Mouse (Mus musculus): ENCODE measurements around the gene Oas3. TPM values are rescaled to one million over a fixed set of nuclear protein-coding genes. Genes with fewer than 3 reads are reported as not detected.

Gene Oas3
- polyA plus RNA-seq, 2 experiments = 0.23 to 0.31 TPM

- no peak overlapping the region for H3K4me3 ChIP-seq (ENCODE audit: insufficient read depth in 1 of 2, low read depth in 2 of 2, low read length in 2 of 2)
- TF ChIP-seq EP300 (IDR thresholded peaks at IDR 0.05; ENCODE audit: low read depth) = no peak
- no peak for TF ChIP-seq CTCF (IDR thresholded peaks at IDR 0.05; ENCODE audit: low read depth)
Measured at GRCm38 (mm10) chr5:120710161-120710825, 67.2 kb downstream of the Oas3 start.

GRCm38 (mm10) chr5:120706976-120707375, 70.5 kb downstream of the Oas3 start:
- no peak overlapping the region for H3K4me3 ChIP-seq (ENCODE audit: insufficient read depth in 1 of 2, low read depth in 2 of 2, low read length in 2 of 2)
- no peaks in the 10 kb centered on the region for H3K36me3 ChIP-seq (replicated peaks; ENCODE audit: control insufficient read depth, insufficient read depth, low read depth)
- H3K4me1 ChIP-seq (replicated peaks; ENCODE audit: control insufficient read depth in 2 of 2, insufficient read depth in 2 of 2, low read length in 1 of 2) = no peaks in the 10 kb centered on the region
- WGBS (ENCODE audit: insufficient replicate concordance) = 42% methylated on average over 12 of the region's 13 CpGs
- no peak overlapping the region for H3K4me2 ChIP-seq (ENCODE audit: low read depth)
- H3K27me3 ChIP-seq (ENCODE audit: control insufficient read depth, insufficient read depth, low read length) = peaks cover 26% of the 10 kb centered on the region
- no peak for TF ChIP-seq CTCF (IDR thresholded peaks at IDR 0.05; ENCODE audit: low read depth)
- no peak for TF ChIP-seq EP300 (IDR thresholded peaks at IDR 0.05; ENCODE audit: low read depth)
- no peak for DNase-seq (ENCODE audit: low read depth in 3 of 3, low spot score in 3 of 3)
- no peak for ATAC-seq (ENCODE audit: insufficient read depth)
- no peaks in the 10 kb centered on the region for H3K9me3 ChIP-seq (ENCODE audit: control insufficient read depth, low read length)
- no peak overlapping the region for H3K9ac ChIP-seq (replicated peaks)
- H3K27ac ChIP-seq = no peak overlapping the region

More at GRCm38 (mm10) chr5:120710161-120710825, 67.2 kb downstream of the Oas3 start:
- Histone ChIP-seq H3K36me3 (replicated peaks; ENCODE audit: control insufficient read depth, insufficient read depth, low read depth) (no peaks in the 10 kb centered on the region), H3K9me3 (ENCODE audit: control insufficient read depth, low read length) (no peaks in the 10 kb centered on the region), H3K27ac (no peak overlapping the region), H3K4me2 (ENCODE audit: low read depth) (no peak overlapping the region), H3K9ac (replicated peaks) (no peak overlapping the region), H3K27me3 (ENCODE audit: control insufficient read depth, insufficient read depth, low read length) (peaks cover 34% of the 10 kb centered on the region), H3K4me1 (replicated peaks; ENCODE audit: control insufficient read depth in 2 of 2, insufficient read depth in 2 of 2, low read length in 1 of 2) (no peaks in the 10 kb centered on the region)
- ATAC-seq (ENCODE audit: insufficient read depth) (no peak), DNase-seq (ENCODE audit: low read depth in 3 of 3, low spot score in 3 of 3) (no peak)
- 5% methylated on average over 40 of the region's 40 CpGs for WGBS (ENCODE audit: insufficient replicate concordance)

GRCm38 (mm10) chr5:120706541-120706940, 70.9 kb downstream of the Oas3 start:
- H3K9me3 ChIP-seq (ENCODE audit: control insufficient read depth, low read length) = no peaks in the 10 kb centered on the region
- no peak overlapping the region for H3K9ac ChIP-seq (replicated peaks)
- peaks cover 22% of the 10 kb centered on the region for H3K27me3 ChIP-seq (ENCODE audit: control insufficient read depth, insufficient read depth, low read length)
- H3K36me3 ChIP-seq (replicated peaks; ENCODE audit: control insufficient read depth, insufficient read depth, low read depth) = no peaks in the 10 kb centered on the region
- no peak overlapping the region for H3K4me2 ChIP-seq (ENCODE audit: low read depth)
- DNase-seq (ENCODE audit: low read depth in 3 of 3, low spot score in 3 of 3) = no peak
- no peak overlapping the region for H3K27ac ChIP-seq
- H3K4me1 ChIP-seq (replicated peaks; ENCODE audit: control insufficient read depth in 2 of 2, insufficient read depth in 2 of 2, low read length in 1 of 2) = no peaks in the 10 kb centered on the region
- ATAC-seq (ENCODE audit: insufficient read depth) = no peak
- WGBS (ENCODE audit: insufficient replicate concordance) = 12% methylated on average over 16 of the region's 16 CpGs
- no peak overlapping the region for H3K4me3 ChIP-seq (ENCODE audit: insufficient read depth in 1 of 2, low read depth in 2 of 2, low read length in 2 of 2)
- TF ChIP-seq EP300 (IDR thresholded peaks at IDR 0.05; ENCODE audit: low read depth) (no peak), CTCF (IDR thresholded peaks at IDR 0.05; ENCODE audit: low read depth) (no peak)

GRCm38 (mm10) chr5:120704421-120704820, 73.0 kb downstream of the Oas3 start:
- Histone ChIP-seq H3K9me3 (ENCODE audit: control insufficient read depth, low read length) (no peaks in the 10 kb centered on the region), H3K4me3 (ENCODE audit: insufficient read depth in 1 of 2, low read depth in 2 of 2, low read length in 2 of 2) (no peak overlapping the region), H3K36me3 (replicated peaks; ENCODE audit: control insufficient read depth, insufficient read depth, low read depth) (no peaks in the 10 kb centered on the region), H3K4me2 (ENCODE audit: low read depth) (no peak overlapping the region), H3K4me1 (replicated peaks; ENCODE audit: control insufficient read depth in 2 of 2, insufficient read depth in 2 of 2, low read length in 1 of 2) (no peaks in the 10 kb centered on the region), H3K27me3 (ENCODE audit: control insufficient read depth, insufficient read depth, low read length) (peaks cover under 1% of the 10 kb centered on the region; the same call in 1 of the 2 replicates), H3K9ac (replicated peaks) (no peak overlapping the region), H3K27ac (no peak overlapping the region)
- TF ChIP-seq EP300 (IDR thresholded peaks at IDR 0.05; ENCODE audit: low read depth) = no peak
- TF ChIP-seq CTCF (IDR thresholded peaks at IDR 0.05; ENCODE audit: low read depth) = no peak
- 48% methylated on average over 6 of the region's 6 CpGs for WGBS (ENCODE audit: insufficient replicate concordance)
- no peak for ATAC-seq (ENCODE audit: insufficient read depth)
- DNase-seq (ENCODE audit: low read depth in 3 of 3, low spot score in 3 of 3) = no peak

- H3K9me3 ChIP-seq (ENCODE audit: control insufficient read depth, low read length) = no peaks in the 10 kb centered on the region
- no peaks in the 10 kb centered on the region for H3K27me3 ChIP-seq (ENCODE audit: control insufficient read depth, insufficient read depth, low read length)
- no peak overlapping the region for H3K4me2 ChIP-seq (ENCODE audit: low read depth)
- H3K4me1 ChIP-seq (replicated peaks; ENCODE audit: control insufficient read depth in 2 of 2, insufficient read depth in 2 of 2, low read length in 1 of 2) = no peaks in the 10 kb centered on the region
- no peaks in the 10 kb centered on the region for H3K36me3 ChIP-seq (replicated peaks; ENCODE audit: control insufficient read depth, insufficient read depth, low read depth)
- 52% methylated on average over 3 of the region's 3 CpGs for WGBS (ENCODE audit: insufficient replicate concordance)
- DNase-seq (ENCODE audit: low read depth in 3 of 3, low spot score in 3 of 3) = no peak
- no peak for TF ChIP-seq CTCF (IDR thresholded peaks at IDR 0.05; ENCODE audit: low read depth)
- TF ChIP-seq EP300 (IDR thresholded peaks at IDR 0.05; ENCODE audit: low read depth) = no peak
- no peak overlapping the region for H3K27ac ChIP-seq
- ATAC-seq (ENCODE audit: insufficient read depth) = no peak
- H3K9ac ChIP-seq (replicated peaks) = no peak overlapping the region
- no peak overlapping the region for H3K4me3 ChIP-seq (ENCODE audit: insufficient read depth in 1 of 2, low read depth in 2 of 2, low read length in 2 of 2)
Measured at GRCm38 (mm10) chr5:120703660-120704059, 73.8 kb downstream of the Oas3 start.

Other genes with a start within 250 kb of the Oas3 start
- gene Tpcn1, start 189.0 kb downstream of the Oas3 start, polyA plus RNA-seq (2012; rRNA removed) = 19.3 and 19.8 TPM in 2 replicates
- 17.8 and 18.2 TPM in 2 replicates for gene Tpcn1, start 189.0 kb downstream of the Oas3 start, polyA plus RNA-seq (2014; fragmentation: Nextera tagmentation; extraction: Ambion mirVana)
- gene Iqcd, start 188.6 kb downstream of the Oas3 start, polyA plus RNA-seq (2012; rRNA removed) = 0.91 and 2.0 TPM in 2 replicates
- gene Iqcd, start 188.6 kb downstream of the Oas3 start, polyA plus RNA-seq (2014; fragmentation: Nextera tagmentation; extraction: Ambion mirVana) = 1.0 and 1.4 TPM in 2 replicates
- 5.2 and 5.9 TPM in 2 replicates for gene Rita1, start 165.1 kb downstream of the Oas3 start, polyA plus RNA-seq (2012; rRNA removed)
- 2.1 and 2.8 TPM in 2 replicates for gene Rita1, start 165.1 kb downstream of the Oas3 start, polyA plus RNA-seq (2014; fragmentation: Nextera tagmentation; extraction: Ambion mirVana)
- gene Ddx54, start 164.9 kb downstream of the Oas3 start, polyA plus RNA-seq (2012; rRNA removed) = 9.9 and 12.4 TPM in 2 replicates
- gene Ddx54, start 164.9 kb downstream of the Oas3 start, polyA plus RNA-seq (2014; fragmentation: Nextera tagmentation; extraction: Ambion mirVana) = 9.9 and 10.1 TPM in 2 replicates
- not detected in 2 replicates for gene Cfap73, start 143.4 kb downstream of the Oas3 start, polyA plus RNA-seq (2012; rRNA removed)
- not detected in 2 replicates for gene Cfap73, start 143.4 kb downstream of the Oas3 start, polyA plus RNA-seq (2014; fragmentation: Nextera tagmentation; extraction: Ambion mirVana)
- gene Rasal1, start 128.8 kb downstream of the Oas3 start, polyA plus RNA-seq (2012; rRNA removed) = 0.10 and 0.18 TPM in 2 replicates
- 0.17 TPM in 1 of 2 replicates, not detected in the other for gene Rasal1, start 128.8 kb downstream of the Oas3 start, polyA plus RNA-seq (2014; fragmentation: Nextera tagmentation; extraction: Ambion mirVana)
- gene Dtx1, start 65.7 kb downstream of the Oas3 start, polyA plus RNA-seq (2012; rRNA removed) = 0.03 and 0.41 TPM in 2 replicates
- gene Dtx1, start 65.7 kb downstream of the Oas3 start, polyA plus RNA-seq (2014; fragmentation: Nextera tagmentation; extraction: Ambion mirVana) = 0.05 TPM in 1 of 2 replicates, not detected in the other
- 0.81 and 1.1 TPM in 2 replicates for gene Oas2, start 27.8 kb downstream of the Oas3 start, polyA plus RNA-seq (2012; rRNA removed)
- 0.47 and 0.54 TPM in 2 replicates for gene Oas2, start 27.8 kb downstream of the Oas3 start, polyA plus RNA-seq (2014; fragmentation: Nextera tagmentation; extraction: Ambion mirVana)
- gene Oas1e, start 17.9 kb upstream of the Oas3 start, polyA plus RNA-seq (2012; rRNA removed) = not detected in 2 replicates
- gene Oas1e, start 17.9 kb upstream of the Oas3 start, polyA plus RNA-seq (2014; fragmentation: Nextera tagmentation; extraction: Ambion mirVana) = not detected in 2 replicates
- gene Oas1c, start 34.9 kb upstream of the Oas3 start, polyA plus RNA-seq (2012; rRNA removed) = 0.21 TPM in 2 replicates
- 0.08 and 0.27 TPM in 2 replicates for gene Oas1c, start 34.9 kb upstream of the Oas3 start, polyA plus RNA-seq (2014; fragmentation: Nextera tagmentation; extraction: Ambion mirVana)
- gene Oas1f, start 69.7 kb upstream of the Oas3 start, polyA plus RNA-seq (2012; rRNA removed) = not detected in 2 replicates
- gene Oas1f, start 69.7 kb upstream of the Oas3 start, polyA plus RNA-seq (2014; fragmentation: Nextera tagmentation; extraction: Ambion mirVana) = not detected in 2 replicates
- gene Oas1h, start 83.8 kb upstream of the Oas3 start, polyA plus RNA-seq (2012; rRNA removed) = not detected in 2 replicates
- not detected in 2 replicates for gene Oas1h, start 83.8 kb upstream of the Oas3 start, polyA plus RNA-seq (2014; fragmentation: Nextera tagmentation; extraction: Ambion mirVana)
- gene Oas1g, start 110.0 kb upstream of the Oas3 start, polyA plus RNA-seq (2012; rRNA removed) = 0.42 and 0.56 TPM in 2 replicates
- gene Oas1g, start 110.0 kb upstream of the Oas3 start, polyA plus RNA-seq (2014; fragmentation: Nextera tagmentation; extraction: Ambion mirVana) = 0.46 and 0.66 TPM in 2 replicates
- 1.6 and 1.7 TPM in 2 replicates for gene Oas1a, start 129.9 kb upstream of the Oas3 start, polyA plus RNA-seq (2012; rRNA removed)
- gene Oas1a, start 129.9 kb upstream of the Oas3 start, polyA plus RNA-seq (2014; fragmentation: Nextera tagmentation; extraction: Ambion mirVana) = 2.2 and 2.4 TPM in 2 replicates
- gene Oas1d, start 136.9 kb upstream of the Oas3 start, polyA plus RNA-seq (2012; rRNA removed) = not detected in 2 replicates
- not detected in 2 replicates for gene Oas1d, start 136.9 kb upstream of the Oas3 start, polyA plus RNA-seq (2014; fragmentation: Nextera tagmentation; extraction: Ambion mirVana)
- gene Rph3a, start 232.4 kb upstream of the Oas3 start, polyA plus RNA-seq (2012; rRNA removed) = 0.03 TPM in 1 of 2 replicates, not detected in the other
- not detected in 2 replicates for gene Rph3a, start 232.4 kb upstream of the Oas3 start, polyA plus RNA-seq (2014; fragmentation: Nextera tagmentation; extraction: Ambion mirVana)